Mouse (Mus musculus): ENCODE results near the gene Nav2.

Nav2 gene

GRCm38 (mm10) chr7:48888751-48889150 is 19.8 kb upstream of the Nav2 start:
- no peak for DNase-seq (ENCODE audit: low spot score)

GRCm38 (mm10) chr7:48891029-48891428 is 17.5 kb upstream of the Nav2 start:
- DNase-seq (ENCODE audit: low spot score) = no peak

GRCm38 (mm10) chr7:48893093-48893492 is 15.4 kb upstream of the Nav2 start:
- no peak for DNase-seq (ENCODE audit: low spot score)

- DNase-seq (ENCODE audit: low spot score) = peak; percentile 68
These were observed 14.4 kb upstream of the Nav2 start for GRCm38 (mm10) chr7:48894152-48894551.

GRCm38 (mm10) chr7:48894763-48895162 is 13.8 kb upstream of the Nav2 start:
- DNase-seq (ENCODE audit: low spot score) = no peak

GRCm38 (mm10) chr7:48895475-48895874 is 13.0 kb upstream of the Nav2 start:
- no peak for DNase-seq (ENCODE audit: low spot score)

GRCm38 (mm10) chr7:48896051-48896450 is 12.5 kb upstream of the Nav2 start:
- DNase-seq (ENCODE audit: low spot score) = no peak

GRCm38 (mm10) chr7:48897539-48898163 is 10.9 kb upstream of the Nav2 start:
- no peak for DNase-seq (ENCODE audit: low spot score)

- no peak for DNase-seq (ENCODE audit: low spot score)
These were observed 10.1 kb upstream of the Nav2 start for GRCm38 (mm10) chr7:48898416-48898815.

GRCm38 (mm10) chr7:48900408-48901167 is 7.9 kb upstream of the Nav2 start:
- no peak for DNase-seq (ENCODE audit: low spot score)

GRCm38 (mm10) chr7:48902454-48902853 is 6.1 kb upstream of the Nav2 start:
- DNase-seq (ENCODE audit: low spot score) = no peak

GRCm38 (mm10) chr7:48909342-48909671 is 791 bp downstream of the Nav2 start:
- DNase-seq (ENCODE audit: low spot score) = no peak

GRCm38 (mm10) chr7:48910282-48910681 is 1.8 kb downstream of the Nav2 start:
- no peak for DNase-seq (ENCODE audit: low spot score)

- no peak for DNase-seq (ENCODE audit: low spot score)
These were observed 2.6 kb downstream of the Nav2 start for GRCm38 (mm10) chr7:48911146-48911545.

GRCm38 (mm10) chr7:48914630-48915506 is 6.4 kb downstream of the Nav2 start:
- DNase-seq (ENCODE audit: low spot score) = no peak

GRCm38 (mm10) chr7:48917463-48917862 is 8.9 kb downstream of the Nav2 start:
- no peak for DNase-seq (ENCODE audit: low spot score)

GRCm38 (mm10) chr7:48917988-48918387 is 9.5 kb downstream of the Nav2 start:
- no peak for DNase-seq (ENCODE audit: low spot score)

- no peak for DNase-seq (ENCODE audit: low spot score)
These were observed 9.9 kb downstream of the Nav2 start for GRCm38 (mm10) chr7:48918389-48918788.

- no peak for DNase-seq (ENCODE audit: low spot score)
These were observed 15.1 kb downstream of the Nav2 start for GRCm38 (mm10) chr7:48923620-48924019.

- DNase-seq (ENCODE audit: low spot score) = no peak
These were observed 16.7 kb downstream of the Nav2 start for GRCm38 (mm10) chr7:48925214-48925613.

GRCm38 (mm10) chr7:48928364-48928763 is 19.8 kb downstream of the Nav2 start:
- peak; percentile 62 for DNase-seq (ENCODE audit: low spot score)

GRCm38 (mm10) chr7:48930399-48930798 is 21.9 kb downstream of the Nav2 start:
- no peak for DNase-seq (ENCODE audit: low spot score)

GRCm38 (mm10) chr7:48932138-48932537 is 23.6 kb downstream of the Nav2 start:
- DNase-seq (ENCODE audit: low spot score) = no peak

All from urinary bladder, postnatal 14 days (tissue).